8 mouse cellular contexts compared by ENCODE assay signal in genomic region chr2:163839519-163839918, GRCm38 (mm10). TPM values are rescaled to one million over a fixed set of nuclear protein-coding genes. Genes with fewer than 3 reads are reported as not detected.
A peak's percentile ranks its signal among the peaks of the same experiment; 100 is the strongest.
DNase-seq lines count a peak whose midpoint lies in the region; ATAC-seq and TF ChIP-seq lines count a peak whose summit lies in the region.
"Had no signal": no experiment of that assay in that cellular context is flagged by ENCODE, and none has a peak within 500 bp of the region (broad histone marks: within the 10 kb centered on the region; RNA-seq: fewer than 3 reads in every experiment).

No protein-coding gene starts in this region.

- H3K4me1 ChIP-seq in liver, postnatal 0 days (ENCODE audit: insufficient read depth): no peaks in the 10 kb centered on the region
- H3K4me1 ChIP-seq in heart, postnatal 0 days (ENCODE audit: control insufficient read depth, insufficient read depth): peaks cover 8% of the 10 kb centered on the region
- no peaks in the 10 kb centered on the region for H3K4me1 ChIP-seq in midbrain, embryonic 15.5 days
- H3K4me1 ChIP-seq: liver, embryonic 15.5 days had no signal

- no peak overlapping the region for H3K4me3 ChIP-seq in liver, postnatal 0 days (ENCODE audit: low read depth, low read length)
- no peak overlapping the region for H3K4me3 ChIP-seq in heart, postnatal 0 days (ENCODE audit: low read depth, low read length)
- no peak overlapping the region for H3K4me3 ChIP-seq in midbrain, embryonic 15.5 days
- H3K4me3 ChIP-seq: liver, embryonic 15.5 days had no signal

- peak; percentile 86 for ATAC-seq in liver, postnatal 0 days
- peak; percentile 89 for ATAC-seq in heart, postnatal 0 days (ENCODE audit: insufficient read depth, low read depth)
- peak; percentile 73 for ATAC-seq in midbrain, embryonic 15.5 days (replicated peaks)

- H3K36me3 ChIP-seq in liver, postnatal 0 days (replicated peaks; ENCODE audit: insufficient read depth, low read length): no peaks in the 10 kb centered on the region
- H3K36me3 ChIP-seq in heart, postnatal 0 days (replicated peaks; ENCODE audit: control insufficient read depth, insufficient read depth, low read length): no peaks in the 10 kb centered on the region
- no peaks in the 10 kb centered on the region for H3K36me3 ChIP-seq in midbrain, embryonic 15.5 days (replicated peaks)
- H3K36me3 ChIP-seq: liver, embryonic 15.5 days had no signal

- H3K27ac ChIP-seq in liver, postnatal 0 days (ENCODE audit: low read depth): no peak overlapping the region
- H3K27ac ChIP-seq in heart, postnatal 0 days (ENCODE audit: low read depth): no peak overlapping the region
- H3K27ac ChIP-seq in midbrain, embryonic 15.5 days: no peak overlapping the region
- H3K27ac ChIP-seq: liver, embryonic 15.5 days had no signal

- WGBS in liver, postnatal 0 days (ENCODE audit: insufficient replicate concordance): 47% methylated on average over 6 of the region's 6 CpGs
- 19% methylated on average over 6 of the region's 6 CpGs for WGBS in heart, postnatal 0 days
- WGBS in midbrain, embryonic 15.5 days: 23% methylated on average over 6 of the region's 6 CpGs

- no peak for TF ChIP-seq EP300 in liver, postnatal 0 days (IDR thresholded peaks at IDR 0.05; ENCODE audit: low read depth)
- TF ChIP-seq EP300 in heart, postnatal 0 days (IDR thresholded peaks at IDR 0.05; ENCODE audit: low read depth): no peak

- H3K9me3 ChIP-seq in liver, postnatal 0 days (ENCODE audit: low read length): no peaks in the 10 kb centered on the region
- 0 out of 2 replicates have a peak, but pooled peaks cover 8% of the 10 kb centered on the region for H3K9me3 ChIP-seq in heart, postnatal 0 days (replicated peaks; ENCODE audit: control insufficient read depth, low read length)
- H3K9me3 ChIP-seq in midbrain, embryonic 15.5 days: no peaks in the 10 kb centered on the region
- H3K9me3 ChIP-seq: liver, embryonic 15.5 days had no signal

- DNase-seq in liver, postnatal 0 days: peak; percentile 83
- DNase-seq in liver: no peak
- DNase-seq in cerebellum, adult 11 months: peak; percentile 78
- peak; percentile 57 for DNase-seq in heart, postnatal 0 days (ENCODE audit: low spot score)
- DNase-seq in gastrocnemius, postnatal 10 days: no peak
- DNase-seq in natural killer cell, adult 2 months (ENCODE audit: low spot score in 2 of 2): no peak

- no peak overlapping the region for H3K9ac ChIP-seq in liver, postnatal 0 days (replicated peaks)
- no peak overlapping the region for H3K9ac ChIP-seq in heart, postnatal 0 days (replicated peaks; ENCODE audit: low read depth, low read length)
- no peak overlapping the region for H3K9ac ChIP-seq in midbrain, embryonic 15.5 days
- H3K9ac ChIP-seq: liver, embryonic 15.5 days had no signal

- no peaks in the 10 kb centered on the region for H3K27me3 ChIP-seq in liver, postnatal 0 days (ENCODE audit: insufficient read depth, low read length)
- H3K27me3 ChIP-seq in heart, postnatal 0 days (ENCODE audit: control insufficient read depth, insufficient read depth, low read length): peaks cover 47% of the 10 kb centered on the region
- no peaks in the 10 kb centered on the region; the same call in 1 of the 2 replicates for H3K27me3 ChIP-seq in midbrain, embryonic 15.5 days (replicated peaks)
- H3K27me3 ChIP-seq: liver, embryonic 15.5 days had no signal

- H3K4me2 ChIP-seq in liver, postnatal 0 days (ENCODE audit: low read depth, low read length): no peak overlapping the region
- H3K4me2 ChIP-seq in heart, postnatal 0 days (ENCODE audit: low read depth, low read length): no peak overlapping the region
- no peak overlapping the region for H3K4me2 ChIP-seq in midbrain, embryonic 15.5 days
- H3K4me2 ChIP-seq: liver, embryonic 15.5 days had no signal

- TF ChIP-seq CTCF in liver, postnatal 0 days (IDR thresholded peaks at IDR 0.05; ENCODE audit: low read depth): no peak
- no peak for TF ChIP-seq CTCF in heart, postnatal 0 days (IDR thresholded peaks at IDR 0.05; ENCODE audit: low read depth)

RNA-seq across cellular contexts. Expression of gene Kcnk15, which starts 13.9 kb away (rescaled TPM):
- not detected in 2 replicates for polyA plus RNA-seq in liver, postnatal 0 days (2015; fragmentation: Nextera tagmentation; extraction: Ambion mirVana)
- not detected in 2 replicates for total RNA-seq in heart, postnatal 0 days (2014; rRNA removed; ENCODE audit: low replicate concordance)
- not detected in 2 replicates for polyA plus RNA-seq in heart, postnatal 0 days (2015; fragmentation: Nextera tagmentation; extraction: Ambion mirVana)
- 0.22 TPM in 1 of 2 replicates, not detected in the other for polyA plus RNA-seq in midbrain, embryonic 15.5 days (2015; fragmentation: Nextera tagmentation; extraction: Ambion mirVana)
- total RNA-seq in gastrocnemius, postnatal 10 days (2021): not detected
- polyA plus RNA-seq: liver, embryonic 15.5 days had no signal

RNA-seq across cellular contexts. Expression of gene Ccn5, which starts 18.9 kb away (rescaled TPM):
- polyA plus RNA-seq in liver, postnatal 0 days (2015; fragmentation: Nextera tagmentation; extraction: Ambion mirVana): 0.06 TPM in 1 of 2 replicates, not detected in the other
- 2.6 TPM in 1 of 2 replicates, not detected in the other for total RNA-seq in heart, postnatal 0 days (2014; rRNA removed; ENCODE audit: low replicate concordance)
- 1.4 and 2.8 TPM in 2 replicates for polyA plus RNA-seq in heart, postnatal 0 days (2015; fragmentation: Nextera tagmentation; extraction: Ambion mirVana)
- 0.28 and 0.68 TPM in 2 replicates for polyA plus RNA-seq in midbrain, embryonic 15.5 days (2015; fragmentation: Nextera tagmentation; extraction: Ambion mirVana)
- 1 to 10 TPM in 1 of 2 experiments, under 1 TPM in 1; 0.40 to 1.9 TPM for total RNA-seq in gastrocnemius, postnatal 10 days (2021)

Comparison
In these comparisons a context has a peak if more than half of its experiments do, and no peak if none do; other contexts are left out.
1. DNase-seq: peak in liver, postnatal 0 days (single experiment), cerebellum, adult 11 months (single experiment) and heart, postnatal 0 days (single experiment); none in liver (single experiment), gastrocnemius, postnatal 10 days (single experiment) and natural killer cell, adult 2 months (0 of 2).
2. Peak in every context shown above with its lines, with median percentiles within 50 percentile points of each other: ATAC-seq.